Mouse (Mus musculus) cortical plate, adult 2 months (tissue): Measurements from ENCODE around the gene Tcta.

Source experiments
- CTCF ChIP-seq: fragments of 200-500 bp; IDR thresholded peaks from 2 replicates; pipeline ENCODE4 v1.5.1; 2011; ENCODE audit warnings: mild to moderate bottlenecking, control low read depth, low read length; ENCODE audit not compliant: insufficient read depth; ENCODE audit errors: extremely low read depth
- POLR2A ChIP-seq: fragments of 200-500 bp; IDR thresholded peaks from 2 replicates; pipeline ENCODE4 v1.6.1; 2011; ENCODE audit warnings: mild to moderate bottlenecking, low read length, control low read depth; ENCODE audit not compliant: insufficient read depth; ENCODE audit errors: extremely low read depth

DNA sequence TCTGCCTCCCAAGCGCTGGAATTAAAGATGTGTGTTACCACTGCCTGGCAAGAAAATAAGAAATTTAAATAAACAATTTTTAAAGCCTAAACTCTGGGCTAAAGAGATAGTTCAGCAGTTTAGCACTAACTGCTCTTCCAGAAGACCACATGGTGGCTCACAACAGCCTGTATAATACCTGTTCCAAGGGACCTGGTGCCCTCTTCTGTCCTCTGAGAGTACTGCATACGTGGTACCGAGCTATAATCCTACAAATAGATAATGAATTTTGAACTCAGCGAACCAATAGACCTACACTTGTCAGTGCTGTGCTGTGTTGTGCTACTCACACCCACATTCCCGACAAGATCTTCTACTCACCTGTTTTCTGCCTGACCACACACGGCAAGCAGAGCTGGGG lies 21.6 kb downstream of the Tcta start:
- TF ChIP-seq POLR2A (no peak), CTCF (peak; percentile 94)
